Mouse (Mus musculus): ENCODE results near the gene Vmn1r82. TPM values are rescaled to one million over a fixed set of nuclear protein-coding genes. Genes with fewer than 3 reads are reported as not detected.

Gene Vmn1r82
- not detected in 2 replicates for polyA plus RNA-seq (2012; rRNA removed; ENCODE audit: low replicate concordance)

DNA sequence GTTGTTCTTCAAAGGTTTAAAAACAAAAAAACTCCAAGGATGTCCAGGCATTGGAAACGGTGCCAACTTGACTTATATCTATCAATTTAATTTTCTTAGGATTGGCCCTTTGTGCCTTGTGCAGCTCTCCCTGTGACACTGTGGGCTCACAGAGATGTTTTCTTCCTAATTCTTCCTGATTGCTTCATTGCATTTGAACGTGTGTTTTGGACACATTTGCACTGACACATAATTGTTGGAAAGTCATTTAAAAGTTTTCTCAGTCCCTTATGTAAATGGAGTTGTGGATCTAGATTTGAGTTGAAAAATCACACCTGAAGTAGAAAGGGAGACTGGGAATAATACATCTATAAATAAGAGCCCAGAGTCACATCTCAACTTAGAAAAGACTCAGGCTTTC, at the start of gene Vmn1r82:
TSS of gene Vmn1r82 (plus strand) at position 301 of the 400 bp plus-strand sequence.

DNA sequence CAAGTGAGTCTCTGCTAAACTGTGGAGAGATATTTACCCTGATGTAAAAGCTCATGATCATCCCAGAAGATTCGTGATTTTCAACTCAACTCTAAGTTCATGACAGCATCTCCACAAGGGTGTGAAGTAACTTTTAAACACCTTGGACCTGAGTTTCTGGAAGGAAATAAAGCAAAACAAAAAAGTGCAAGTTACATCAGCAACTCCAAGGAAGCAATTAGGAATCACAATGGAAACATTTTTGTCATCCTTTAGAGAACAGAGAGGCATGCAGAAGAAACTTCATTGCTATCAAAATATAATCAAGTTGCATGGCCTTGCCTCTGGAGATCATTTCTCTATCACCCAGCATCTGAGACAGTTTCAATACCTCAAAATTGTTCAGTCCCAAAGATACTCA, 32.1 kb upstream of the Vmn1r82 start, which contains the start of gene Vmn1r81:
TSS of gene Vmn1r81 (minus strand) at position 101 of the 400 bp plus-strand sequence.

DNA sequence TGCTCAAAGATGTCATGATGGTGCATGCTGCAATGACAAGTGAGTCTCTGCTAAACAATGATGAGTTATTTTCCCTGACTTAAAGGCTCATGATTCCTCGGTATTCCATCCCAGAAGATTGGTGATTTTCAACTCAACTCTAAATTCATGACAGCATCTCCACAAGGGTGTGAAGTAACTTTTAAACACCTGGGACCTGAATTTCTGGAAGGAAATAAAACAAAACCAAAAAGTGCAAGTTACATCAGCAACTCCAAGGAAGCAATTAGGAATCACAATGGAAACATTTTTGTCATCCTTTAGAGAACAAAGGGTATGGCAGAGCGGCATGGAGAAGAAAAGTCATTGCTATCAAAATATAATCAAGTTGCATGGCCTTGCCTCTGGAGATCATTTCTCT, 29.2 kb downstream of the Vmn1r82 start, which contains the start of gene Vmn1r83:
TSS of gene Vmn1r83 (minus strand) at position 101 of the 400 bp plus-strand sequence.

Other genes starting within 250 kb of the Vmn1r82 start
- gene Vmn1r78, start 150.2 kb upstream of the Vmn1r82 start, polyA plus RNA-seq (2012; rRNA removed; ENCODE audit: low replicate concordance): not detected in 2 replicates
- gene Vmn1r79, start 129.2 kb upstream of the Vmn1r82 start, polyA plus RNA-seq (2012; rRNA removed; ENCODE audit: low replicate concordance): not detected in 2 replicates
- gene Vmn1r80, start 111.1 kb upstream of the Vmn1r82 start, polyA plus RNA-seq (2012; rRNA removed; ENCODE audit: low replicate concordance): not detected in 2 replicates
- gene Vmn1r81, start 32.2 kb upstream of the Vmn1r82 start, polyA plus RNA-seq (2012; rRNA removed; ENCODE audit: low replicate concordance): not detected in 2 replicates
- gene Vmn1r83, start 29.1 kb downstream of the Vmn1r82 start, polyA plus RNA-seq (2012; rRNA removed; ENCODE audit: low replicate concordance): not detected in 2 replicates
- not detected in 2 replicates for gene Vmn1r84, start 68.8 kb downstream of the Vmn1r82 start, polyA plus RNA-seq (2012; rRNA removed; ENCODE audit: low replicate concordance)
- 0.20 and 0.95 TPM in 2 replicates for gene Zfp551, start 122.3 kb downstream of the Vmn1r82 start, polyA plus RNA-seq (2012; rRNA removed; ENCODE audit: low replicate concordance)
- gene Zfp606, start 177.9 kb downstream of the Vmn1r82 start, polyA plus RNA-seq (2012; rRNA removed; ENCODE audit: low replicate concordance): 2.8 and 3.6 TPM in 2 replicates
- gene 2900092C05Rik, start 212.1 kb downstream of the Vmn1r82 start, polyA plus RNA-seq (2012; rRNA removed; ENCODE audit: low replicate concordance): not detected in 2 replicates